Mouse (Mus musculus) central nervous system, embryonic 14 days (tissue): ENCODE data around the gene Olfr1211. TPM values are rescaled to one million over a fixed set of nuclear protein-coding genes. Genes with fewer than 3 reads are reported as not detected.

ENCODE experiments used
- polyA plus RNA-seq: library from polyadenylated mRNA; depleted of rRNA; stranded (reverse); fragments of >200 nt; gene quantifications from 2 replicates; pipeline ENCODE4 v1.2.3, GENCODE M21; 2012; rRNA removed

Olfr1211 gene
- polyA plus RNA-seq: not detected in 2 replicates

DNA sequence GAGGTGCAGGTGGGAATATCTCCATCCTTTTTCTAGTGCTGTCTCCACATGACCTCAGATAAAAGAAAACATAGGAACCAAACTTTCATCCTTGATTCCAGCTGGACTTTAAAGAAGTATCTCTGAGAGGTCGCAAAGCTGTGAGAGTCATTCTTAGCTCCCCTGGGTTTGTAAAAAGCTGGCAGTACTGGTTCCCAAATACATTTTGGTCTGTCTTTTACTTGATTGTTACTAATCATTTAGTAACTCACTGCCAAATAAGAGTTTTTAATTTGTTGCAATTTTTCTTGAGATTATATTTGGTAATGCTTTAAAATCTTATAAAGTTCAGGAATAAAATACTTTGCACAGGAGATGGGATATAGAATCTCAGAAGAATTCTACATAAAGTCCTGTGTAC is at the start of gene Olfr1211:
Gene Olfr1211, minus strand, starts transcription at position 101 of the 400 bp plus-strand sequence.

GRCm38 (mm10) chr2:88980181-88980580 is 42.3 kb upstream of the Olfr1211 start, which contains the start of gene Gm13762:
Gene Gm13762, minus strand, starts transcription at chr2:88980281.

DNA sequence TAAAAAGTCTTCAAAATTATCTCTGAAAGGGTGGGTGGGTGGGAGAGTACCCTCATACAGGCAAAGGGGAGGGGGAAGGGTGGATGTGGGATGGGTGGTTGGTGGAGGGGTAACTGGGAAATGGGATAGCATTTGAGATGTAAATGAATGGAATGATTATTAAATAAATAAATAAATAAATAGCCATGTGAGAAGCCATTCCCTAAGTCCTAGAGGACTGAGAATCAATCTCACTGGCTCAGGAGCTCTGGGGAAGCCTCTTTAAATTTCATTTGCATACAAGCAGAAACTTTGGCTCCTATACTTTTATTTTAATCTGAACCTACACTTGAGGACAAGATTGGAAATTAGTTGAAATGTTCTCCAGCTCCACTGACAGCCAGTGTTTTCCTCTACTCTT is 15.8 kb upstream of the Olfr1211 start, which contains the start of gene Olfr1212:
Gene Olfr1212, plus strand, starts transcription at position 301 of the 400 bp plus-strand sequence.

DNA sequence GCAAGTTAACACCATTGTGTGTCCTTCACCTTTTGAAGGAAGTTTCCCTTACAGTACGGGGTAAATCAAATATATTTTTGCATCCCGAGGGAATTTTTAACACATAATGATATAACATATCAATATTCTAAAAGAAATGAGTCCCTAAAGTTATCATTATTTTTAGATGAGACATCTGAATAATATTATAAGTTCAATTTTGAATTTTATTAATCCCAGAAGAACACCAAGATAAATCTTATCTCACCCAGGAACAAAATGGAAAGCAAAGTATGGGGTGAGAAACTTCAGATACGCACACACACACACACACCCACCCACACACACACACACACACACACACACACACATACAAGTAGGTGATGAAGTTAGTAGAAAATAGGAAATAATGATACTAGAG is 22.9 kb downstream of the Olfr1211 start, which contains the start of gene Olfr1209:
Gene Olfr1209, minus strand, starts transcription at position 101 of the 400 bp plus-strand sequence.

DNA sequence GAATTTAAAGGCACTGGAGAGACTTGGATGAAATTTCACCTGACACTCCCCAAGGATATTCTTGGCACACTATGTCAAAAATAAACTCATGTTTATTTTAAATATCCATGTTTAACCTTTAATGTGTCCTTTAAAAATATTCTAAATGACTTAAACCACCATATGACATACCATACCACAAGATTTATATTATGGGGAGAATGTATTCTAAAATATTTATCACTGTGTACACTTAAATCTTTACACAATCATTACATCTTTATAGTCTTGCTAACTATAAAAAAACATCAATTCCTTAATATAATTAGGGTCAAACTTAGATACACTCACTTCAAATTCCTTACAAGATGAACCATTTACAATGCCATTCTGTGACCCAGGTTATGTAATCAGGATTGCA is 35.7 kb downstream of the Olfr1211 start, which contains the start of gene Olfr1208:
Gene Olfr1208, minus strand, starts transcription at position 101 of the 400 bp plus-strand sequence.

Other genes starting within 250 kb of the Olfr1211 start
- not detected in 2 replicates for gene Olfr1195, start 248.9 kb downstream of the Olfr1211 start, polyA plus RNA-seq
- not detected in 2 replicates for gene Olfr1196, start 233.5 kb downstream of the Olfr1211 start, polyA plus RNA-seq
- gene Olfr1197, start 205.7 kb downstream of the Olfr1211 start, polyA plus RNA-seq: not detected in 2 replicates
- gene Olfr1198, start 186.7 kb downstream of the Olfr1211 start, polyA plus RNA-seq: not detected in 2 replicates
- gene Olfr1199, start 177.6 kb downstream of the Olfr1211 start, polyA plus RNA-seq: not detected in 2 replicates
- not detected in 2 replicates for gene Olfr1200, start 167.6 kb downstream of the Olfr1211 start, polyA plus RNA-seq
- not detected in 2 replicates for gene Olfr1201, start 145.1 kb downstream of the Olfr1211 start, polyA plus RNA-seq
- not detected in 2 replicates for gene Olfr1202, start 123.6 kb downstream of the Olfr1211 start, polyA plus RNA-seq
- gene Olfr1205, start 108.4 kb downstream of the Olfr1211 start, polyA plus RNA-seq: not detected in 2 replicates
- gene Olfr1204, start 88.8 kb downstream of the Olfr1211 start, polyA plus RNA-seq: not detected in 2 replicates
- gene Olfr1206, start 74.9 kb downstream of the Olfr1211 start, polyA plus RNA-seq: not detected in 2 replicates
- not detected in 2 replicates for gene Olfr1208, start 35.8 kb downstream of the Olfr1211 start, polyA plus RNA-seq
- not detected in 2 replicates for gene Olfr1209, start 23.0 kb downstream of the Olfr1211 start, polyA plus RNA-seq
- gene Olfr1212, start 15.9 kb upstream of the Olfr1211 start, polyA plus RNA-seq: not detected in 2 replicates
- gene Gm13762, start 42.2 kb upstream of the Olfr1211 start, polyA plus RNA-seq: not detected in 2 replicates
- gene Olfr1214, start 54.5 kb upstream of the Olfr1211 start, polyA plus RNA-seq: not detected in 2 replicates
- gene Olfr1215, start 68.9 kb upstream of the Olfr1211 start, polyA plus RNA-seq: not detected in 2 replicates
- not detected in 2 replicates for gene Olfr1216, start 80.2 kb upstream of the Olfr1211 start, polyA plus RNA-seq
- not detected in 2 replicates for gene Olfr1217, start 94.0 kb upstream of the Olfr1211 start, polyA plus RNA-seq
- gene Olfr1218, start 123.1 kb upstream of the Olfr1211 start, polyA plus RNA-seq: not detected in 2 replicates
- not detected in 2 replicates for gene Olfr1219, start 145.4 kb upstream of the Olfr1211 start, polyA plus RNA-seq
- gene Olfr1220, start 168.7 kb upstream of the Olfr1211 start, polyA plus RNA-seq: not detected in 2 replicates
- not detected in 2 replicates for gene Olfr1221, start 179.2 kb upstream of the Olfr1211 start, polyA plus RNA-seq
- gene Olfr1222, start 194.9 kb upstream of the Olfr1211 start, polyA plus RNA-seq: not detected in 2 replicates
- not detected in 2 replicates for gene Olfr1223, start 213.4 kb upstream of the Olfr1211 start, polyA plus RNA-seq
- not detected in 2 replicates for gene Olfr1224-ps1, start 226.0 kb upstream of the Olfr1211 start, polyA plus RNA-seq
- gene Olfr1225, start 236.6 kb upstream of the Olfr1211 start, polyA plus RNA-seq: not detected in 2 replicates